Mouse (Mus musculus) heart, embryonic 14.5 days (tissue): ENCODE results near the gene Zc3hc1. TPM values are rescaled to one million over a fixed set of nuclear protein-coding genes. Genes with fewer than 3 reads are reported as not detected.

Experiments used
- polyA plus RNA-seq: library from polyadenylated mRNA; unstranded; fragments of >200 nt; fragmentation: Nextera tagmentation; extraction: Ambion mirVana; gene quantifications from 2 replicates; pipeline ENCODE4 v1.2.1, GENCODE M21; 2014

Gene Zc3hc1
- polyA plus RNA-seq, 1 experiment from 2014 or later = 40.7 TPM

Other genes with a start within 250 kb of the Zc3hc1 start
- gene Ube2h, start 86.5 kb downstream of the Zc3hc1 start, polyA plus RNA-seq = 63.6 and 65.7 TPM in 2 replicates
- gene Klhdc10, start 10.8 kb upstream of the Zc3hc1 start, polyA plus RNA-seq = 22.5 and 24.5 TPM in 2 replicates
- 25.4 and 26.3 TPM in 2 replicates for gene Tmem209, start 118.8 kb upstream of the Zc3hc1 start, polyA plus RNA-seq
- not detected in 2 replicates for gene Ssmem1, start 118.8 kb upstream of the Zc3hc1 start, polyA plus RNA-seq
- 2.2 and 4.8 TPM in 2 replicates for gene Cpa2, start 150.6 kb upstream of the Zc3hc1 start, polyA plus RNA-seq
- gene Cpa4, start 177.3 kb upstream of the Zc3hc1 start, polyA plus RNA-seq = 2.5 TPM in 2 replicates
- gene Cpa5, start 220.0 kb upstream of the Zc3hc1 start, polyA plus RNA-seq = 0.74 TPM in 2 replicates
- gene Cpa1, start 248.2 kb upstream of the Zc3hc1 start, polyA plus RNA-seq = 4.5 TPM in 2 replicates